8 mouse cellular contexts compared by ENCODE assay signal in the genomic region with DNA sequence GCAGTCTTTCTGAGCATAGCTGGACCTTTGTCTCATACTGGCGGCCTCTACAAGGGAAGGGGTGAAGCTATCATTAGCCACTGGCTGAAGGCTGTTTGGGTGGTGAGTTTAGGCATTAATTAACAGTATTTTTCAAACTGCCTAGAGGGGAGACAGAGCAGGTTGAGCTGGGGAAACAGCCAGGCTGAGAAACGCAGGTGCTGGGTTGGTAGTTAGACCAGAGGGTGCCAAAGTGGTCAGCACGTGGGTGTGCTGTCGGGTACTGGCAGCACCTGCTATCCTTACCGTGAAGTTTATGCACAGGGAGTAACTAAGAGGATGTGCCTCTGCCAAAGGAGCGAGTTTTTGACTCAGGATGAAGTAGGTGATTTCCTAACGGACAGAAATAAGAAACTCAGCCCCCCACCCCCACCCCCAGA. TPM values are rescaled to one million over a fixed set of nuclear protein-coding genes. Genes with fewer than 3 reads are reported as not detected.
DNase-seq lines count a peak whose midpoint lies in the region; ATAC-seq lines count a peak whose summit lies in the region.

No protein-coding gene starts in this region.

- DNase-seq in limb, embryonic 10.5 days (ENCODE audit: low spot score) = no peak
- peak; percentile 45 for DNase-seq in cerebellum, postnatal 36 days
- peak; percentile 57 for DNase-seq in kidney, adult 18-20 months
- DNase-seq in left cerebral cortex, adult 8-10 months (ENCODE audit: low spot score in 2 of 2) = no peak
- DNase-seq in adipocyte (ENCODE audit: low spot score) = no peak

- no peak overlapping the region for H3K4me3 ChIP-seq in limb, embryonic 12.5 days (replicated peaks)
- no peak overlapping the region for H3K4me3 ChIP-seq in limb, embryonic 10.5 days
- H3K4me3 ChIP-seq in neural tube, embryonic 13.5 days = no peak overlapping the region

- no peaks in the 10 kb centered on the region for H3K27me3 ChIP-seq in limb, embryonic 12.5 days
- no peaks in the 10 kb centered on the region for H3K27me3 ChIP-seq in limb, embryonic 10.5 days (ENCODE audit: low read depth, poor library complexity, severe bottlenecking)
- H3K27me3 ChIP-seq in neural tube, embryonic 13.5 days = no peaks in the 10 kb centered on the region

- no peak overlapping the region for H3K9ac ChIP-seq in limb, embryonic 12.5 days (replicated peaks)
- no peak overlapping the region for H3K9ac ChIP-seq in neural tube, embryonic 13.5 days

- H3K4me2 ChIP-seq in limb, embryonic 12.5 days = no peak overlapping the region
- peak overlapping the region; percentile 11; the same call in 1 of the 2 replicates for H3K4me2 ChIP-seq in neural tube, embryonic 13.5 days

- 61% methylated on average over 7 of the region's 7 CpGs for WGBS in limb, embryonic 12.5 days
- 74% methylated on average over 7 of the region's 7 CpGs for WGBS in limb, embryonic 10.5 days
- 38% methylated on average over 7 of the region's 7 CpGs for WGBS in neural tube, embryonic 13.5 days

- H3K36me3 ChIP-seq in limb, embryonic 12.5 days = no peaks in the 10 kb centered on the region
- no peaks in the 10 kb centered on the region for H3K36me3 ChIP-seq in limb, embryonic 10.5 days
- no peaks in the 10 kb centered on the region for H3K36me3 ChIP-seq in neural tube, embryonic 13.5 days

- peaks cover 14% of the 10 kb centered on the region for H3K4me1 ChIP-seq in limb, embryonic 12.5 days (replicated peaks)
- H3K4me1 ChIP-seq in limb, embryonic 10.5 days = peaks cover 13% of the 10 kb centered on the region
- H3K4me1 ChIP-seq in neural tube, embryonic 13.5 days (replicated peaks) = peaks cover 44% of the 10 kb centered on the region

- no peak for ATAC-seq in limb, embryonic 12.5 days (ENCODE audit: insufficient number of reproducible peaks, insufficient read depth, low FRiP score, low TSS enrichment, low read depth)
- peak; percentile 73 for ATAC-seq in neural tube, embryonic 13.5 days (ENCODE audit: low read depth)
- no peak for ATAC-seq in erythroblast, adult 5-6 weeks (replicated peaks; ENCODE audit: low FRiP score, poor library complexity, severe bottlenecking)

- H3K27ac ChIP-seq in limb, embryonic 12.5 days = peak overlapping the region; percentile 45; the same call in 1 of the 2 replicates
- no peak overlapping the region for H3K27ac ChIP-seq in limb, embryonic 10.5 days
- peak overlapping the region; percentile 78 for H3K27ac ChIP-seq in neural tube, embryonic 13.5 days (replicated peaks)

- no peaks in the 10 kb centered on the region for H3K9me3 ChIP-seq in limb, embryonic 12.5 days
- H3K9me3 ChIP-seq in limb, embryonic 10.5 days (replicated peaks) = no peaks in the 10 kb centered on the region
- no peaks in the 10 kb centered on the region for H3K9me3 ChIP-seq in neural tube, embryonic 13.5 days

RNA-seq across cellular contexts. Expression of gene Snx30, which starts 13.4 kb away (rescaled TPM):
- 8.5 and 8.6 TPM in 2 replicates for polyA plus RNA-seq in limb, embryonic 12.5 days (2016; fragmentation: Nextera tagmentation; extraction: Ambion mirVana)
- 5.3 and 5.9 TPM in 2 replicates for polyA plus RNA-seq in limb, embryonic 10.5 days (2016; fragmentation: Nextera tagmentation; extraction: Ambion mirVana)
- polyA plus RNA-seq in neural tube, embryonic 13.5 days (2015; fragmentation: Nextera tagmentation; extraction: Ambion mirVana) = 12.9 and 14.8 TPM in 2 replicates
- 10 to 100 TPM; 29.5 to 41.8 (median 34.9) TPM for total RNA-seq in left cerebral cortex, adult 8-10 months (2022)
- total RNA-seq in erythroblast, adult 5-6 weeks (2015; ENCODE audit: low replicate concordance) = 2.5 and 3.7 TPM in 2 replicates
- 2.1 and 2.5 TPM in 2 replicates for total RNA-seq in erythroblast, adult 5-6 weeks (2017; ENCODE audit: low replicate concordance)

RNA-seq across cellular contexts. Expression of gene Inip, which starts 17.7 kb away (rescaled TPM):
- polyA plus RNA-seq in limb, embryonic 12.5 days (2016; fragmentation: Nextera tagmentation; extraction: Ambion mirVana) = 77.5 and 78.5 TPM in 2 replicates
- polyA plus RNA-seq in limb, embryonic 10.5 days (2016; fragmentation: Nextera tagmentation; extraction: Ambion mirVana) = 84.8 and 88.9 TPM in 2 replicates
- polyA plus RNA-seq in neural tube, embryonic 13.5 days (2015; fragmentation: Nextera tagmentation; extraction: Ambion mirVana) = 60.3 and 67.3 TPM in 2 replicates
- 10 to 100 TPM; 20.3 to 22.3 (median 21.0) TPM for total RNA-seq in left cerebral cortex, adult 8-10 months (2022)
- total RNA-seq in erythroblast, adult 5-6 weeks (2015; ENCODE audit: low replicate concordance) = 4.2 and 11.1 TPM in 2 replicates
- 7.0 and 14.1 TPM in 2 replicates for total RNA-seq in erythroblast, adult 5-6 weeks (2017; ENCODE audit: low replicate concordance)

Comparison
In these comparisons a context has a peak if more than half of its experiments do, and no peak if none do; other contexts are left out.
1. DNase-seq: peak in cerebellum, postnatal 36 days (2 of 2) and kidney, adult 18-20 months (single experiment); none in limb, embryonic 10.5 days (single experiment), left cerebral cortex, adult 8-10 months (0 of 2) and adipocyte (single experiment).